Mouse (Mus musculus): ENCODE measurements at regions not wholly inside any gene's neighbourhood (a gene's known extent, or its start where the extent isn't known, plus 50 kb on each side); places are given as distances from the start of the nearest gene placed in this dataset.

DNA sequence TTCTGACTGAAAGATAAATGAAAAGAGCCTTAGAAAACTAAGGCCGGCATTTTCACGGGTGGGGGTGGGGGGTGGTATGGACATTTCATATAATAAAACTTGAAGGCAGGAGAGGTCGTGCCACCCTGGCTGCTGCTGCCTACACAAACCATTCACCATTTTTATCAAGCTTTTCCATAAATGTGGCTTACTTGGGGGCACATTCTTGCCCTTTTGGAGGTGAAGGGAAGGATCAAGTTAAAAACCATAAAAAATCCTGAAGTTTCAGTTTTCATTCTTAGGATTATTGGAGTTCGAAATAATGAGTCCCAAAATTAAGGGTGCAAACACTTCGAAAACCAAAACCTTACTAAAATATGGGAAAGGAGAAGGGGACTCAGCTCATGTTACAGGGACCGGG, 95.1 kb upstream of the Hmga2 start:
- no peak for DNase-seq (ENCODE audit: low read depth, low spot score)
- WGBS = 29% methylated on average over 6 of the region's 6 CpGs

DNA sequence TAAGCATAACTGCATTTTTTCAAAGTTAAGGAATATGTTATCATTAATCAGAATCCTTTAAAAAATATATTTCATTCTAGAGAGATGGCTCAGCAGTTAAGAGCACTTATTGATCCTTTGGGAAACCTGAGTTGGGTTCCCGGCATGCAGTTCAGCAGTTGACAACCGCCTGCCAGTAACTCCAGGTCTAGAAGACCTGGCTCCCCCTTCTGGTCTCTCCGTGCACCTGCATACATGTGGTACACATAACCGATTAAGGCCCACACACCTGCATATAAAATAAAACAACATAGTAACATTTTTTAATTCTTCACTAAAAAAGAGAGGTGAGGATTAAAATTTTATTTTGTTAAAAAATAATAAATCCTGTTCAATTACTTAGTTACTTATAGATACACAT, 89.7 kb upstream of the Hmga2 start:
- WGBS = 96% methylated on average over 4 of the region's 4 CpGs
- DNase-seq (ENCODE audit: low read depth, low spot score) = no peak

DNA sequence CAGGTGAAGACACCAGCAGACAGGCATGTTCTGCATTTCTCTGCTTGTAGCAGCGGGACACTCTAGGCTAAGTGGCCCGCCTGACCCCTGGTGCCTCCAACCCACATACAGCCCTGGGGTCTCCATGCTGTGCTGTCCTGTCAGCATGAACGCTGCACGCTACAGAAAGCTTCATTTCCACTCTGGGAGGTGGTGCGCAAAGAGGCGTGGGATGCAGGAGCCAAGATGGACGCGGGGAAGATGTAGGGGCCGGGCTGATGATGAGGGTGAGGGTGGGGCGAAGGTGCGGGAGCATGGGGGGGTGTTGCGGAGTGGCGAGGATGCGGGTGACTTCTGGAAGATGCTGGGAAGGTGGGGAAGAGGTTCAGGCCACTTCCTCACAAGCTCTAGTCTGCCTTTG, 88.6 kb upstream of the Hmga2 start:
- DNase-seq (ENCODE audit: low read depth, low spot score) = no peak
- 64% methylated on average over 14 of the region's 14 CpGs for WGBS

DNA sequence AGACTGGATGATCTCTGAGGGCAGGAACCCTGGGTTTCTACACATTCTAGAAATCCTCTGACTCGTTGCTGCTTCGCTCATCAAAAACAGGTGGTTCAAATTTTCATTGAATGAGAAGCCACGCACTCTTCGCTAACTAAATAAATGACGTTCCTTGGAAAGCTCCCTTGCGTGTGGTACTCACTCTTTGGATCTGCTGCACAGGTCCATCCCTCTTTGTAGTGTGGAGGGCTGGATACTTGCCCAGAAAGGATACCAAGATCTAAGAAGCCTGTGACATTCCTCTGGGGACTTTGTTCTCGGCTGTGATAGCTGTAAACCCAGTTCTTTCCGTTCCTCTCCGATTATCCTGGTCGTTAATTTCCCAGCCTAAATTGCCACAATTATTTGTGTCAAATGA, 87.7 kb upstream of the Hmga2 start:
- DNase-seq (ENCODE audit: low read depth, low spot score) = no peak
- 16% methylated on average over 10 of the region's 10 CpGs for WGBS

DNA sequence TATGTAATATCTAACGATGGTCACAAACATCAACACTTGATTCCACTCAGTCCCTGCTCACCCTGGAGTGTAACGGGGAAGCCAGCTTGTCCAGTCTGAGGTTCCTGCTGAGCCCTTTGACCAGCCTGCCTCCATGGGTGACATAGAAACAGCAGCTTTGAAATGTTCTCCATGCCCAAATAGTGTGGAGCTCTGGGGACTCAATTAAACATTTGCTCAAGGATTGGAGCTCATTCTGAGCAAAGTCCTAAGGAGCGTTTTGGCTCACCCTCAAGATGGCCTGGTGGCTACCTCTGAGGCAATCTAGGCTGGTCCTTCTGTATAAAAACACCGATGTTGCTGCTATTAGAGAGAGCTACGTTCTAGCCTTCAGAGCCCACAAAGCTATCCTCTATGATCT, 85.6 kb upstream of the Hmga2 start:
- 60% methylated on average over 5 of the region's 5 CpGs for WGBS
- no peak for DNase-seq (ENCODE audit: low read depth, low spot score)

DNA sequence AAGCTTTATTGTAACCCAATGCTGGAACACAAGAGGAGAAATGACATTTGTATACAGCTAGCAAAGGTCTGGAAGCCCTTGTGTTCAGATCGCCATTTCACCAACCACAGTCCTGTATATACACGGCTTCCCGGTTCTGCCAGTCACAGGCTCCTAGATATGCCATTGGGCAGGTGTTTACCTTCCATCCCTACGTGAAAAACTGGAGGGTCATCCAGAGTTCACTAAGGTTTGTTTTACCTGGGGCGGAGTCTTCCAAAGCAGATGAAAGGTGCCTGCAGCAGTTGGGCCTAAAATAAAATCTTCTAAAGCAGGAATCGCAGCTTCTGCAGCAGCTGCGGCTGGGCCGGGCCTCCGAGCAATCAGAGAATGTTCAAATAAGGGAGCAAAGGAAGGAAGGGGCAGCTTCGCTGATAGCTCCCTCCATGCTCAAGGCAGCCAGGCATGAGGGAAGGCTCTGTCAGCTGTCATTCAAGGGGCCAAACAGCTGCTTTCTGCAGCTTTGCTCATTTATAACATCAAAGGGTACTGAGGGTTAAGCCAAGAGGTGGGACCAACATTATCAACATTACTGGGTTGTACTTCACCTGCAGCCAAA, 81.7 kb upstream of the Hmga2 start:
- peak; percentile 32 for DNase-seq (ENCODE audit: low read depth, low spot score)
- 30% methylated on average over 10 of the region's 10 CpGs for WGBS

DNA sequence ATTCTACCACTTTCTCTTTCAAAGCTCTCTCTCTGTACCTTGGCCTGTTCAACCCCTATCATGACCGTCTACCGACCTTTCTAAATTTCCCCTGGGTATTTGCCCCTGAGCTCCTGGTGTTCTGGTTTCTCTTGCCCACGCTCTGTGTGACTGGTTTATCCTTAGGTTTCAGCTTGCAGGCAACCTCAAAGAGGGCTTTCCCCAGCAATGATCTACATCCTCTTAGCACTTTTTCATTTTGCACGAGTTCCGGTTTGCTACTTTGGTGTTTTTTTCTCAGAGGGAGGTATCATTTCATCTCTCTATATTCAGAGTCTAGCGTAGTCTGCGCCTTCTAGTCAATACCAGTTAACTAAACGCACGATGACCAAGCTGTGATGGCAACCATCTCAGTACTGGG, 79.8 kb upstream of the Hmga2 start:
- DNase-seq (ENCODE audit: low read depth, low spot score) = no peak
- 92% methylated on average over 9 of the region's 9 CpGs for WGBS

DNA sequence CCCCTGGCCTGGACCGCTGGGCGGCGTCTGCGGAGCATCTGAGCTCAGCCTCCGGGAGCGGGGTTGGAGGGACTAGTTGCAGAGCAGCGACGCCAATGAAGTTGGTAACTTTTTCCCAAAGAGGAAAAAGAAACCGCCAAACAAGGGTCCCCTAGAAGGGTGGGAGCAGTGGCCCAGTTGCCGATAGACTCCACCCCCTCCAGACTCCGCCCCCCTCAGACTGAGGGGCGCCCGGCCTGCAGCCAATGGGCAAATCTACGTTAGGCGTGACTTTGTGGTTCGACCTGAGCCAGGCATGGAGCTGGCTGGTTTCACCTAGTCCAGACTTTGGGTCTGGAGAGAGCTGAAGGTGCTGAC, 76.8 kb upstream of the Hmga2 start:
- no peak for DNase-seq (ENCODE audit: low read depth, low spot score)
- 2% methylated on average over 16 of the region's 16 CpGs for WGBS

DNA sequence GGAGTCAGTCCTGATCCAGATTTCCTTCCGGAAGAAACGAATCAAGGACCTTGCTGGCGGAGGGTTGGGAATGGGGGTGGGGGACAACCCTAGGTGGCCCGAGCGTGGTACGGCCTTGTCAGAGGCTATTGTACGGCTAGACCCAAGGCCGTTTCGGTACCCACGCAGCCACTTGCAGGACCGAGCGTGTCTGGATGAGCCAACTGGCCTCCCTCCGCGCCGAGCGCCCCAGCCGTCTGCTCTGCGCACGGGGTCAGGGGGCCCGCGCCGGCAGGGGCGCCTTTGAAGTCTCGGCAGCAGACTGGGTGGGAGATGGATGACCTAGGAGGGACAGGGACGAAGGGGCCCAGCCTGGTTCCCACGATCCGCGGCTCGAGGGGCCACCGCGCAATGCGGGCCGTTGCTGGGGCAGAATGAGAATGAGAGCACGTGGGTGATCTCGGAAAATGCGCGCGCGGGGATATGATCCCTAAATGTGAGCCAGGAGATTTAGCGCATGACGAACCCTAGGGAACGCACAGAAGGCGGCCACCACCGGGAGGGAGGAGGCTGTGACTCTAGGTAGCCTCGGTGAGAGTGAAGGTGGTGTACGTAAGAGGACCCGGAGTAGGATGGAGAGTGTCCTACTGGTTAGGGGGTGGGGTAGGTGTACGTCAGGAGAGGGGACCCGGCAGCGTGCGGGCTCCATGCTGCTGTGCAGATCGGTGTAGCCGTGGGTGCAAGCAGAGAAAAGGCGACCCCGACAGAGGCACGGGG, 76.2 kb upstream of the Hmga2 start:
- 1% methylated on average over 56 of the region's 56 CpGs for WGBS
- no peak for DNase-seq (ENCODE audit: low read depth, low spot score)

DNA sequence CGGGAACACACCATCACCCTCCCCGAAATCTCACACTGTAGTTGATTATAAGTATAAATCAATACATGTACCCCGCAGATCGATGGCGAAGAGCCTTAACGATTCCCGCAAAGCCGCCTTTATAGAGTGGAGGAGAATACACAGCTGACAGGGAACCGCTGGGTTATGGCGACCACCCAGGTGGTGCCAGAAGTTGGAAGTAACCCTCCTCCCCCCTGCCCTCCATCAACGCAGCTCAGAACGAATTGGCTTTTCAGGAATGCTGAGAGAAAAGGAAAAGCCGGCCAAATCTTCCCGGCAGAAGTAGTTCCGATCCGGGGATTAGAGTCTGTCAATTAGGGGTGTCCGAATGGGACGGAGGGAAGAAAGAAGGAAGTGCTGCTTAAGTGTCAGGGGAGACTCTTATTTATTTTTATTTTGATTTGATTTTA, 75.6 kb upstream of the Hmga2 start:
- 7% methylated on average over 18 of the region's 18 CpGs for WGBS
- no peak for DNase-seq (ENCODE audit: low read depth, low spot score)

DNA sequence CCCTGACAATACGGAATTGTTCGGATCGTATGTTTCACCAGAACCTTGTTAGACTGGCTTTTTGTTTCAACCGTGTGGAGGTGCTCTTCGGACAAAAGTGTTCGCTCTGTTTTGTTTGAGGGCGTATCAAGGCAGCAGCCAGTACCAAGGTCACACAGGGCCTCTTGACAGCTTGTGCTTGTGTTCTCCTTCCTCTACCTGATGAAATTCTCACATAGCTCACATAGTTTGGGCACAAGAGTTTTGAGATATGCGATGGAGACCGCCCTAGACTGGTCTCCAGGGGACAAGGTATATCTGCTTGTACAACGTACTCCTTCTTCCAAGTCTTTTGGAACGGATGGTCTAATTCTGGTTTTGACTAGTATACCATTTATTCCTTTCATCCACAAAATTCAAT, 70.9 kb upstream of the Hmga2 start:
- DNase-seq (ENCODE audit: low read depth, low spot score) = no peak
- WGBS = 55% methylated on average over 11 of the region's 11 CpGs

DNA sequence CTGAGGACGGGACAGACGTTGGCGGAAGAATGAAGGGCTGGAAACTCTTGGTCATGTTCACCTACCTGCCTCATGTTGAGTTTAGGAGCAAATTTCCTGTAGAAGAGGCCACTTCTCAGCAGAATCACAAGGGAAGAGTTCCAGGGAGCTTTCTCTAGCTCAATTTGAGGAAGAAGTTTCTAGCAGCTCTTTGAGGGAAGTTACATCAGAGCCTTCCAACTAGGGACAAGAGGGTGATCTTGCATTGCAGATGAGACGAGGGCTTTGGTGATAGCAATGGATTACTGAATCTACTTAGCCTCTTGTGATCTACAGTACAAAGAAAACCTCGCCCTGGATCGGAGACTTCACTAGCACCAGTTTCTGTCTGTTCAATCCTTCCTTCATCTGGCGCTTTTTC, 65.3 kb upstream of the Hmga2 start:
- no peak for DNase-seq (ENCODE audit: low read depth, low spot score)
- WGBS = 89% methylated on average over 7 of the region's 7 CpGs

DNA sequence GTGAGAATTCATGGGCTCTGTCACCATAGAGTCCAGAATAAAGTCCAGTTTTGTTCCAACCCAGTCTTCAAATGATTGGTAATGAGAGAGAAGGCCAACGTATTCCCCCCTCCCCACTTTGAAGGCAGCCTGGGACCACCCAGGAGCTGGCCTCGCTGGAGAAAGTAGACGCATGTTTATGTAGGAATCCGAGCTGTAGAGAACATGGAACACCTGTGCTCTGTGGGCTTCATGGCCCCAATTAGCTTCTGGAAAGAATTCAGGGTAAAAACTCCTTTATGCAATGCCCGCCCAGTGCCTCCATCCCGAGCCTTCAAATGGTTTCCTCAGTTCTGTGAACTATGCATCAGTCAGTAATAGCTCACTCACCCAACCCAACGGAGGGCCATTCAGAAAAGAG, 62.3 kb upstream of the Hmga2 start:
- no peak for DNase-seq (ENCODE audit: low read depth, low spot score)
- WGBS = 76% methylated on average over 7 of the region's 7 CpGs

DNA sequence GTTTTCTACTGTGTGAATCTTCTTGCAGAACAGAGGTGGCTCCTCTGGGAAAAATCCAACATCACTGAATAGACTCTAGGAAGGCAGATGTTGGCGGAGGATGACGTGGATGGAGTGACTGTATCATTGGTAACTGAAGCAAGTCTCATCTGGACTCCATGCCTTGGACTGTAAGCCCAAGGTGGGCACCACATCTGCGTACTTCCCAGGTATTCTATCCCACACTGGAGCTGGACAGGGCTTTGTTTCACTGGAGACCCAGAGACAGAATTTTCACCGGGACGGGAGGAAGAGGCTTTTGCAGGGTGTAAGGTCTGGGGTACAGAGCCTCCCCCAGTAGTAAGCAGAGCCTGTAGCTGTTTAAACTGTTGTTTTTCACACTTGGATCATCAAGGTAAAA, 52.1 kb upstream of the Hmga2 start:
- no peak for DNase-seq (ENCODE audit: low read depth, low spot score)
- WGBS = 91% methylated on average over 5 of the region's 5 CpGs

DNA sequence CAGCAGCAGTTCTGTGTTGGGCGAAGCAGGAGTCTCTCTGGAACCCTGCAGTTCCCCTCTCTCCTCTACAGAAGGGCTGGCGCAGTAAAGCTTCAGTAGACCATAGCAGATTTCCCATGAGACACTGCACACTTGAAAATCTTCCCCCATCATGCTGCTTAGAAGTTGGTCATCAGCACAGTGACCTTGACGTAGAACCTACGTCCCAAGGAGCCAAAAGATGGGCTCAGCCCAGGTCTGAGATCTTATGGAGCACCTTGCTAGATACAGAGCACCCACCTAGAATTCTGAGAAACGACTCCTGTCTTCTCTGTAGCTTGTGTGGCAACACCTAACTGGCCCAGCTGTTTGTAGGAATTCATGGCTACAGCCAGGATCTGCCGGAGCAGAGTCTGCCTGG, 51.7 kb upstream of the Hmga2 start:
- 85% methylated on average over 6 of the region's 6 CpGs for WGBS
- no peak for DNase-seq (ENCODE audit: low read depth, low spot score)

DNA sequence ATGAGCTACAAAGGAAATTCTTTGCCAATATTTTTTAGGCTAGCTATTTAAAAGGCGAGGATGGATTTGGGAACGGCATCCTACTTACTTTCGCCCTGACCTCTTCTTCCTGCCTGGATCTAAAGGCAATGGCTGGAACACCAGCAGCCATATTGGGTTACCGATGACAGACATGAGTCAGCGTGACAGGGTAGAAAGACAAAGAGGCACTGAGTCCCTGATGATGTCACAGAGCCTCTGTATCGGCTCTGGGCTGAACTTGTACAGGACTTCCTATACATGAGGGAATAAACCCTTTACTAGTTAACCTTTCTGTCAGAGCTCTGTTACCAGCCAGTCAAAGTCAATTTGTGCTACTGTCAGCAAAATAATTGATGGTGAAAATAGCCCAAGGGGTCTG, 50.7 kb upstream of the Hmga2 start:
- 90% methylated on average over 6 of the region's 6 CpGs for WGBS
- DNase-seq (ENCODE audit: low read depth, low spot score) = no peak

All from large intestine, adult 2 months (tissue).